Mouse (Mus musculus): ENCODE data around the gene Fbxw4. TPM values are rescaled to one million over a fixed set of nuclear protein-coding genes. Genes with fewer than 3 reads are reported as not detected.

Fbxw4 gene
- polyA plus RNA-seq, 1 experiment: not detected

DNA sequence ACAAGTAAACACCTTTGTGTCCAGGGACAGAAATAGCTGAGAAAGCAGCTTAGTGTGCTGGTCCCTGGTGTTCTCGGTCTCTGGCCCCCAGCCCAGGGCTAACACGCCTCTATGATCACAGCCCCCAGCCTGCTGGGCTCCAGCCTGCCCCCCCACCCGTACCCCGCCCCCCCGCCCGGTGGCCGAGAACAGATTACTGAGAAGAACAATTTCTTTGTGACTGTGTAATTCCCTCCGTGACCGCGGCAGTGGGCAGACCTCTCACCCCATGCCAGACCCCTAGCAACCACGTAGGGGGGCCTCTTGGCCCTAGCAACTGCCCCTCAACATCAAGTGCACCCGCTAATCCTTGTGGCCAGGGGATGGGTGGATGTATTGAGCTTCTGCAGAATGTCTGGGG lies 79.9 kb downstream of the Fbxw4 start:
- WGBS: 31% methylated on average over 12 of the region's 12 CpGs
- Histone ChIP-seq H3K4me1 (ENCODE audit: control insufficient read depth, insufficient read depth, low read length) (no peaks in the 10 kb centered on the region; the same call in 1 of the 2 replicates), H3K4me3 (ENCODE audit: insufficient read depth, low read depth, low read length) (no peak overlapping the region), H3K27ac (ENCODE audit: insufficient read depth, low read depth, low read length) (no peak overlapping the region)
- TF ChIP-seq POLR2A (IDR thresholded peaks at IDR 0.05; ENCODE audit: insufficient read depth, low read depth, low read length): no peak
- TF ChIP-seq CTCF (IDR thresholded peaks at IDR 0.05; ENCODE audit: insufficient read depth, low read depth, low read length): no peak

DNA sequence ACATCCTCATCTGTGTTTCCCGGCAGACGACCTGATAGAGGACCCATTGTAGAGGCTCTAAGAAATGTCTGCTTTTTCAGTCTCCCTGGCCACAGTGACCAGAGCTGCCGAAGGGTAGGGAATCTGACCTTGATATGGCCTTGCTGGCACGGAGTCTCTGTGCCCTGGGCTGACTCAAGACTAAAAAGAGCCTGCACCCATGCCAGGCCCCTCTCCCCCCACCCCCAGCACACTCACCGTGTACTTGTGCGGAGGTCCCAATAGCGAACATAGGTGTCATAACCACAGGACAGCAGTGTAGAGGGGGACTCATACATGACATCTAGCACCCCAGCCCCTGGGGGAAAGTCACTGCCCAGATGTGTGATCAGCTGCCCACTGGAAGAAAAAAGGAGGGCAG lies 80.7 kb downstream of the Fbxw4 start:
- Histone ChIP-seq H3K4me3 (ENCODE audit: insufficient read depth, low read depth, low read length) (no peak overlapping the region), H3K4me1 (ENCODE audit: control insufficient read depth, insufficient read depth, low read length) (no peaks in the 10 kb centered on the region; the same call in 1 of the 2 replicates), H3K27ac (ENCODE audit: insufficient read depth, low read depth, low read length) (no peak overlapping the region)
- TF ChIP-seq CTCF (IDR thresholded peaks at IDR 0.05; ENCODE audit: insufficient read depth, low read depth, low read length) (no peak), POLR2A (IDR thresholded peaks at IDR 0.05; ENCODE audit: insufficient read depth, low read depth, low read length) (no peak)
- WGBS: 88% methylated on average over 7 of the region's 7 CpGs

DNA sequence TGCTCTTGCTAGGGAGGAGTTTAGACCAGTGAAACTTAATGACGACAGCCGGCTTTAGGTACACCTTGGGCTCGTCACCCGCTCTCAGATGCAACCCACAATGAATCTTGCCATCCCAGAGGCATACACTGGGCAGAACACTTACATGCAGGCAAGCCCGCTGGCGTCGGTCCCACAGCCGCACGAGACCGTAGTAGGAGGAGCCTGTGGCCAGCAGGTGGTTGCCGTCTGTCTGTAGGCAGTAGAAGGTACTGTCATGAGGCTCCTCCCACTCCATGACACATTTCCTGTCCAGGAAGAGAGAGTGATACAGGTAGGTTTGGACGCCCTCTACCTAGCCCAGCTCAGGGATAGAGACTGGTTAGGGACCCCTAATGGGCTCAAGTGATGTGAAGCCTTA lies 81.1 kb downstream of the Fbxw4 start:
- TF ChIP-seq CTCF (IDR thresholded peaks at IDR 0.05; ENCODE audit: insufficient read depth, low read depth, low read length): no peak
- TF ChIP-seq POLR2A (IDR thresholded peaks at IDR 0.05; ENCODE audit: insufficient read depth, low read depth, low read length): no peak
- Histone ChIP-seq H3K4me3 (ENCODE audit: insufficient read depth, low read depth, low read length) (no peak overlapping the region), H3K4me1 (ENCODE audit: control insufficient read depth, insufficient read depth, low read length) (no peaks in the 10 kb centered on the region; the same call in 1 of the 2 replicates), H3K27ac (ENCODE audit: insufficient read depth, low read depth, low read length) (no peak overlapping the region)
- WGBS: 91% methylated on average over 12 of the region's 12 CpGs

DNA sequence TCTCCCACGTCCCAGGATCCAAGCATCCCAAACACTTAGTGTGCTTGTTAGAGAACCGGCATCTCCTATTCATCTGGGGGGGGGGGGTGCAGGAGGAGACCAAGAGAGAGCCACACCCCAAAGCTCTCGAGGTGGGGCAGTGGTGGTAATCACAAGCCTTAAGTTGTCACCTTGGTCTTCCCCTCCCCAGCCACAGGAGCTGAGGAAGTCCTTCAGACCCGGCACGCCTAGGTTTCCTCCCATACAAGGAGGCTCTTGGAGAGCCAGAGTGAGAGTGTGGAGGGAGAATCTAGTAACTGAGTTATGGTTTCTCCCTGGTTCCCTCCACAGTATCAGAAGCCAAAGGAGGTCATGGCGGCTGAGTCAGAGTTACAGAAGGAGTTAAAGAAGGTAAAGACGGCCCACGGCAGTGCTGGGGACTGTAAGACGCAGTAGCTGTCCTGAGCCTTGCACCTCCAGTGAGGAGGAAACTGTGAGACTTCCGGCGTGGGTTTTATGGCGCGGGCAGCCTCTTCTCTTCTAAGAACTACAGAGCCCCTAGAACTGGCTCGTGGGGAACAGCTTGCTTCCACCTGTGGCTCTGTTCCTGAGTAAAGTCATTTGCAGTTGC lies 82.9 kb downstream of the Fbxw4 start:
- WGBS: 90% methylated on average over 14 of the region's 14 CpGs
- no peak for TF ChIP-seq CTCF (IDR thresholded peaks at IDR 0.05; ENCODE audit: insufficient read depth, low read depth, low read length)
- no peak for TF ChIP-seq POLR2A (IDR thresholded peaks at IDR 0.05; ENCODE audit: insufficient read depth, low read depth, low read length)

DNA sequence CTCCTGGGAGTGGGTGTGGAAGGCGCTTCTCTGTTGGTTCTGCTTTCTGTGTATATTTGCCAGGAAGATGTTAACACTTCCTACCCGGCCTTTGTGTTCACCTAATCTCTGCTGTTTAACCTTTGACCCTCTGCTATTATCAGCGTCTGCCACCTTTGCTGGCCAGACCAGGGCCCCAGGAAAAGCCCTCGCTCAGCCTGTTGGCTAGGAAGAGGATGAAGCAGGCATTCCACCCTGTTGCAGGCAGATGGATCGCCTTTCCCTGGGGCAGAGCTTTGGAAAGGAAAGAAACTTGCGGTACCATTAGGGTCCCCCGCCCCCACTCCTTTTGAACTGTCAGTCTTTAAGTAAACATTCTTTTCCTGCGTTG lies 84.5 kb downstream of the Fbxw4 start:
- TF ChIP-seq POLR2A (IDR thresholded peaks at IDR 0.05; ENCODE audit: insufficient read depth, low read depth, low read length) (no peak), CTCF (IDR thresholded peaks at IDR 0.05; ENCODE audit: insufficient read depth, low read depth, low read length) (no peak)
- Histone ChIP-seq H3K27ac (ENCODE audit: insufficient read depth, low read depth, low read length) (no peak overlapping the region), H3K4me3 (ENCODE audit: insufficient read depth, low read depth, low read length) (no peak overlapping the region), H3K4me1 (ENCODE audit: control insufficient read depth, insufficient read depth, low read length) (no peaks in the 10 kb centered on the region; the same call in 1 of the 2 replicates)
- WGBS: 66% methylated on average over 8 of the region's 8 CpGs

More for the DNA sequence above, 82.9 kb downstream of the Fbxw4 start:
- no peak overlapping the region for H3K27ac ChIP-seq (ENCODE audit: insufficient read depth, low read depth, low read length)
- no peaks in the 10 kb centered on the region; the same call in 1 of the 2 replicates for H3K4me1 ChIP-seq (ENCODE audit: control insufficient read depth, insufficient read depth, low read length)
- H3K4me3 ChIP-seq (ENCODE audit: insufficient read depth, low read depth, low read length): no peak overlapping the region

DNA sequence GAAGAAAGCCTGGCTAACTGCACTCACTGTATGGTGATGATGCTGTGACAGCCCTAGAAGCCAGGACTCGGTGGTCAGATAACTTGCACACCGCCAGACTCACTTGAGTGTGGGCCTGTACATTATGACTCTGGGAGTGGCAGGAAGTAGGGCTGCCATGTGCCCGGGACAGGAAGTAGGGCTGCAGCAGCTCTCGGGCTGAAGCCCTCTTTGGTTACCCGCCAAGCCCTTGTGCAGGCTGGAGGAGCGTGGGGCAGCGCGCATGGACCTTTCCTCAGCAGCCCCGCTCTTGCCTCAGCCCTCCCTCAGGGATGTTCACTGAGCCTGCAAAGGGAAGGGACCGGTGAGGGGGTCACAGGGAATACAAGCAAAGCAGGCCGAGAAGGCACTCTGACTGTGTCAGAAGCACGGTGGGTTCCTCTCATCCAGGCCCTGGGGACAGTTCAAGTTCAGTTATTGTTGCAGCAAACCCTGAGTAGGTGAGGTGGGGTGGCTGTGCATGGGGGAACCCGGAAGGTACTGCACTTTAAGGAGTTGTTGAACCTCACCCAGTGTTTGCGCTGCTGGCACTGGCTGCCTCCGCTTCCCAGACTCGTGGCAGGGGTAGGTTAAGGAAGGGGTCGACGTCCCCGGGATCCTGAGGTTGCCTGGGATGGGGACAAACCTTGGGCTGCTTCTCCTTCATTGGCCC lies 85.0 kb downstream of the Fbxw4 start:
- H3K27ac ChIP-seq (ENCODE audit: insufficient read depth, low read depth, low read length): no peak overlapping the region
- 73% methylated on average over 19 of the region's 19 CpGs for WGBS
- no peak overlapping the region for H3K4me3 ChIP-seq (ENCODE audit: insufficient read depth, low read depth, low read length)
- no peaks in the 10 kb centered on the region; the same call in 1 of the 2 replicates for H3K4me1 ChIP-seq (ENCODE audit: control insufficient read depth, insufficient read depth, low read length)
- no peak for TF ChIP-seq POLR2A (IDR thresholded peaks at IDR 0.05; ENCODE audit: insufficient read depth, low read depth, low read length)
- TF ChIP-seq CTCF (IDR thresholded peaks at IDR 0.05; ENCODE audit: insufficient read depth, low read depth, low read length): no peak

DNA sequence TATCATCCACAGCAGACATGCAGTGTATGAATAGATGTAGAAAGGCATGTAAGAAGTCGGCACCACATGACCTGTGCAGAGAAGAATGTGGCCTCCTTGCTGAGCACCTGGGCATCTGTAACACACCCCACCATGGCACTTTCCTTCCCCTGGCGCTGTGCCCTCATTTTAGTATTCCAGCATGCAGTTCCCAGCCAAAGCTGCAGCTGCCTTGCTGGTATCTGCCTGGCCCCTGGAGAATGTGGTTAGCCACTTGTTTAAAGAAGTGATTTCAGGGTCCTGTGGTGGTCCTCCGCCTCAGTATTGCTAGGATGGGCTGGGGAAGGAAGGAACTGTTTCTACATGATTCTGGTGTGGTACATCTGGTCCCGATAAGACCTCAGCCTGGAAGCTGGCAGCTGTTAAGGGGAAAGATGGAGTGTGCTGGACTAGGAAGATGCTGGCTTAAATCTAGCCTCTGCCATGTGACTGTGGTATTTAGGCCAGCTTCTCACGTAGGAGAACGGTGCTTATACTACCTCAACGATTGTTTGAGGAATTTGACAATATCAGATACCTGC lies 85.7 kb downstream of the Fbxw4 start:
- H3K27ac ChIP-seq (ENCODE audit: insufficient read depth, low read depth, low read length): no peak overlapping the region
- no peaks in the 10 kb centered on the region; the same call in 1 of the 2 replicates for H3K4me1 ChIP-seq (ENCODE audit: control insufficient read depth, insufficient read depth, low read length)
- 75% methylated on average over 7 of the region's 7 CpGs for WGBS
- TF ChIP-seq CTCF (IDR thresholded peaks at IDR 0.05; ENCODE audit: insufficient read depth, low read depth, low read length): no peak
- TF ChIP-seq POLR2A (IDR thresholded peaks at IDR 0.05; ENCODE audit: insufficient read depth, low read depth, low read length): no peak
- no peak overlapping the region for H3K4me3 ChIP-seq (ENCODE audit: insufficient read depth, low read depth, low read length)

DNA sequence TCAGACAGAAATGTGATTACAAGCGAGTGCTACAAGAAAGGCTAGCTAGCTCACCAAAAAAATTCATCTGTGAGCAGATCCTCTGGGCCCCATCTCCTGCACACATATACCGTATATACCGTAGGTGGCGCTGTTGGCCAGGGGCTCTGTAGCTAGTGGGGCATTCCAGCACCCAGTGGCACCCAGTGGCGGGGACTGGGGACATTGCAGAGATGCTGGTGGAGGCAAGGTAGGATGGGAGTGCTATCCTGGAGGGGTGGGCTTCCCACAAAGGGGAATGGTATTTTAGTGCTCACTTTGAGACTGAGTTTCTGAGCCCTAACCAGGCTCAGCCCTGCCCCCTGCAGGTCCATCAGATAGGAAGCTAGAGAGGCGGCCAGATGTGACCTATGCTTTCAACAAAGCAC lies 86.2 kb downstream of the Fbxw4 start:
- Histone ChIP-seq H3K4me1 (ENCODE audit: control insufficient read depth, insufficient read depth, low read length) (no peaks in the 10 kb centered on the region; the same call in 1 of the 2 replicates), H3K4me3 (ENCODE audit: insufficient read depth, low read depth, low read length) (no peak overlapping the region), H3K27ac (ENCODE audit: insufficient read depth, low read depth, low read length) (no peak overlapping the region)
- peak; percentile 99 for TF ChIP-seq CTCF (IDR thresholded peaks at IDR 0.05; ENCODE audit: insufficient read depth, low read depth, low read length)
- TF ChIP-seq POLR2A (IDR thresholded peaks at IDR 0.05; ENCODE audit: insufficient read depth, low read depth, low read length): no peak
- WGBS: 22% methylated on average over 6 of the region's 6 CpGs

DNA sequence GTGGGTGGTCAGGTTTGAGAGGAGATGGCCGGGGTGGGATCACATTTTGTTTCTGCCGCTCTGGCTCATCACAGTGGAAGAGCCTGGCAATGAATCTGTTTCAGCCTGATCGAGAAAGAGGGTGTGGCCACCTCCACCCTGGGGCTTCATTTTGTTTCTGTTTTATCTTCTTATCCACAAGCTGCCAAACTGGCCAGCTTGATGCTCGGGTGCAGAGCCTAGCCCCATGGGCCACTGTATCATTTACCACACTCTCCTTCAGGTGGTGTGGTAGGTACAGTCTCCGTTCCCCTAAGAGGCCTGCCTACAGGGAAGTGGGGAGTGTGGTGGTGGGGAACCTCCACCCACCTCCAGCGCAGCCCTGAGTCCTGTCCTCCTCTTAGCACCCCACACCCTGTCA lies 87.1 kb downstream of the Fbxw4 start:
- H3K4me1 ChIP-seq (ENCODE audit: control insufficient read depth, insufficient read depth, low read length): no peaks in the 10 kb centered on the region; the same call in 1 of the 2 replicates
- H3K27ac ChIP-seq (ENCODE audit: insufficient read depth, low read depth, low read length): no peak overlapping the region
- WGBS: 90% methylated on average over 6 of the region's 6 CpGs
- TF ChIP-seq CTCF (IDR thresholded peaks at IDR 0.05; ENCODE audit: insufficient read depth, low read depth, low read length) (no peak), POLR2A (IDR thresholded peaks at IDR 0.05; ENCODE audit: insufficient read depth, low read depth, low read length) (no peak)
- H3K4me3 ChIP-seq (ENCODE audit: insufficient read depth, low read depth, low read length): no peak overlapping the region
